Mouse (Mus musculus) heart, postnatal 4 days (tissue): Measurements from ENCODE around the gene Gm38431. TPM values are rescaled to one million over a fixed set of nuclear protein-coding genes. Genes with fewer than 3 reads are reported as not detected.

Experiments
- microRNA-seq, 2 experiments: library from miRNA; unstranded; fragments of <30 nt; microRNA quantifications; one replicate each; pipeline ENCODE4 v1.2.0; 2021 to 2022
- total RNA-seq, 2 experiments: library from RNA; stranded (reverse); gene quantifications; 2 replicates each; pipeline ENCODE4 v1.2.3; 2021

The Gm38431 gene
- total RNA-seq, 2 experiments from 2014 or later = 0.64 to 2.2 TPM

Small RNA genes within 50 kb of the gene (microRNA-seq; reads per million reads assigned to microRNA genes)
- gene Mir1900 = 0 reads per million in 2 experiments
- gene Mir7082 = 1.0 to 1.6 reads per million in 2 experiments

Other genes starting within 250 kb of the Gm38431 start
- 1 to 10 TPM; 6.4 to 7.2 TPM for gene A230050P20Rik, start 223.4 kb downstream of the Gm38431 start, total RNA-seq
- 1 to 10 TPM; 1.6 to 1.7 TPM for gene Angptl6, start 212.3 kb downstream of the Gm38431 start, total RNA-seq
- gene Ppan, start 203.8 kb downstream of the Gm38431 start, total RNA-seq = 10 to 100 TPM; 18.4 to 19.6 TPM
- gene Eif3g, start 193.4 kb downstream of the Gm38431 start, total RNA-seq = 100 to 1,000 TPM; 116 to 126 TPM
- 10 to 100 TPM; 66.7 to 68.2 TPM for gene Dnmt1, start 132.1 kb downstream of the Gm38431 start, total RNA-seq
- 10 to 100 TPM in 1 of 2 experiments, 1 to 10 TPM in 1; 8.4 to 11.1 TPM for gene S1pr2, start 115.2 kb downstream of the Gm38431 start, total RNA-seq
- gene Mrpl4, start 89.3 kb downstream of the Gm38431 start, total RNA-seq = 10 to 100 TPM; 85.7 to 98.0 TPM
- gene Icam1, start 76.0 kb downstream of the Gm38431 start, total RNA-seq = 1 to 10 TPM; 8.0 to 8.5 TPM
- under 1 TPM; 0.27 to 0.93 TPM for gene Icam4, start 62.6 kb downstream of the Gm38431 start, total RNA-seq
- gene Icam5, start 59.9 kb downstream of the Gm38431 start, total RNA-seq = not detected
- not detected for gene Zglp1, start 24.9 kb downstream of the Gm38431 start, total RNA-seq
- gene Gm49373, start 18.9 kb downstream of the Gm38431 start, total RNA-seq = under 1 TPM; 0.14 to 0.23 TPM
- 10 to 100 TPM; 34.1 to 35.5 TPM for gene Fdx1l, start 18.4 kb downstream of the Gm38431 start, total RNA-seq
- gene Raver1, start within 50 bp of the Gm38431 start, total RNA-seq = 10 to 100 TPM; 44.4 to 48.9 TPM
- gene Tyk2, start 39.2 kb upstream of the Gm38431 start, total RNA-seq = 1 to 10 TPM; 7.7 to 8.2 TPM
- gene Cdc37, start 58.0 kb upstream of the Gm38431 start, total RNA-seq = 100 to 1,000 TPM; 145 to 158 TPM
- gene Pde4a, start 73.7 kb upstream of the Gm38431 start, total RNA-seq = 10 to 100 TPM; 18.7 to 21.1 TPM
- 10 to 100 TPM; 33.7 to 37.7 TPM for gene Keap1, start 147.4 kb upstream of the Gm38431 start, total RNA-seq
- gene S1pr5, start 156.4 kb upstream of the Gm38431 start, total RNA-seq = under 1 TPM; 0.17 to 0.29 TPM
- gene Atg4d, start 173.3 kb upstream of the Gm38431 start, total RNA-seq = 10 to 100 TPM; 53.1 to 59.1 TPM
- gene Kri1, start 196.0 kb upstream of the Gm38431 start, total RNA-seq = 10 to 100 TPM; 18.5 to 21.0 TPM
- 10 to 100 TPM; 49.5 to 54.6 TPM for gene Cdkn2d, start 199.4 kb upstream of the Gm38431 start, total RNA-seq
- not detected for gene Ap1m2, start 220.3 kb upstream of the Gm38431 start, total RNA-seq
- gene Slc44a2, start 228.7 kb upstream of the Gm38431 start, total RNA-seq = 10 to 100 TPM; 63.4 to 65.0 TPM